Mouse (Mus musculus) bone marrow, adult 2 months (tissue): ENCODE results near the gene Capzb. TPM values are rescaled to one million over a fixed set of nuclear protein-coding genes. Genes with fewer than 3 reads are reported as not detected.

ENCODE experiments used
- H3K27ac ChIP-seq: fragments of 200-500 bp; 2 replicates; pipeline ENCODE4 v1.5.1; 2012; ENCODE audit warnings: low read depth, mild to moderate bottlenecking, control low read depth, inconsistent platforms, low read length; ENCODE audit not compliant: control insufficient read depth, poor library complexity, insufficient read depth
- H3K4me1 ChIP-seq: fragments of 200-500 bp; 2 replicates; pipeline ENCODE4 v1.6.1; 2011; ENCODE audit warnings: low read length; ENCODE audit not compliant: control insufficient read depth, insufficient read depth
- H3K4me3 ChIP-seq: fragments of 200-500 bp; replicated peaks from 2 replicates; pipeline ENCODE3; 2011; ENCODE audit warnings: mild to moderate bottlenecking, low read depth, low read length, control low read depth; ENCODE audit not compliant: control insufficient read depth
- CTCF ChIP-seq: fragments of 200-500 bp; IDR thresholded peaks from 2 replicates; pipeline ENCODE4 v1.5.1; 2011; ENCODE audit warnings: low read length, control low read depth; ENCODE audit not compliant: control insufficient read depth, insufficient read depth
- POLR2A ChIP-seq: fragments of 200-500 bp; IDR thresholded peaks from 2 replicates; pipeline ENCODE4 v1.6.1; 2011; ENCODE audit warnings: low read depth, mild to moderate bottlenecking, control low read depth, low read length, borderline replicate concordance; ENCODE audit not compliant: control insufficient read depth
- WGBS: fragments of 180-500 bp; shearing (Covaris S2); methylation state at CpG from one replicate; pipeline ENCODE4 v1.1.7; 2018; 5-methylcytosine and 5-hydroxymethylcytosine counted together
- polyA plus RNA-seq: library from polyadenylated mRNA; stranded (reverse); fragments of >200 nt; gene quantifications from 2 replicates; pipeline ENCODE4 v1.2.4, GENCODE M21; 2011; ENCODE audit warnings: low replicate concordance; ENCODE audit not compliant: missing spikeins, insufficient read depth, insufficient read length

Capzb gene
- polyA plus RNA-seq, 1 experiment, result 160 TPM

DNA sequence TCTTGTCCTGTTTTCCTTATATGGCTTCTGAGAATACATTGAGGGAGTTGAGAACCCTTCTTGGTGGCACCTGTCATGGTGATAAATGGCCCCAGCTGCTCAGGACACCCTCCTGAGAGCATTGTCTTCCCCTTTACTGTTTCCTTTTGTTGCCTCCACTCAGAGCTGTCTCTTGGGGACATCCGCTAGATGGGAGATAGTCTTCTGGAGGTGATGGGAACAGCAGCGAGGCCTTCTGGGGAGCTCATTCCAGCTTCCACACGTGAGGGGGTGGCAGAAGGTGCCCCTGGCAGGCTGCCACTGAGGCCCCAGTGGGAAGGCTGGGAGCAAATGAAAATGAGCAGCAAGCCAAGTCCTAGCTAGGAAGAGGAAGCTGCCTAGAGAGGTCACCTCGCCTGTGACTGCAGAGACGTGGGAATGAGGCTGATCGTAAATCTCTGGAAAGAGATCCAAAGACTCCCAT, 90.3 kb downstream of the Capzb start:
- 74% methylated on average over 6 of the region's 6 CpGs for WGBS

DNA sequence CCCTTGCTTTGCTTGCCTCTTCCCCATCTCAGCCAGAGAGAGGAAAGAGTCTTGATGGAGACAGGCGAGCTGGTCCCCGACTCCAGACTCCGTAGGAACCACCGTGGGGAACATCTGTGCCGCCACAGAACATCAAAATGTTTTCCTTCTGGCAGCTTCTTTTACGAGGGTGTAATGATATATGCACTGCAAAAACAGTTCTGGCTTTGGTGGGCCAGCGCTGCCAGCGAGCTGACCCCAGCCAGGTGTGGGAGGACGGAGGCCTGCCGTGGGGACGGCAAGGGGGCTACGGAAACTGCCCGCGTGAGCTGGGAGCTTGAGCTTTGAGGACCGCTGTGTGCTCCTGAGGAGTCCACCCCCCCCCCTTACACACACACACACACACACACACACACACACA, 92.2 kb downstream of the Capzb start:
- Histone ChIP-seq H3K4me1 (no peaks in the 10 kb centered on the region), H3K27ac (no peak overlapping the region), H3K4me3 (no peak overlapping the region)
- TF ChIP-seq CTCF (no peak), POLR2A (no peak)
- WGBS, result 94% methylated on average over 15 of the region's 15 CpGs

More for the DNA sequence above, 90.3 kb downstream of the Capzb start:
- H3K4me1 ChIP-seq, result no peaks in the 10 kb centered on the region
- H3K4me3 ChIP-seq, result no peak overlapping the region
- no peak overlapping the region for H3K27ac ChIP-seq
- no peak for TF ChIP-seq CTCF
- no peak for TF ChIP-seq POLR2A

GRCm38 (mm10) chr4:139286234-139286633, 93.5 kb downstream of the Capzb start:
- Histone ChIP-seq H3K4me3 (no peak overlapping the region), H3K27ac (no peak overlapping the region), H3K4me1 (no peaks in the 10 kb centered on the region)
- no peak for TF ChIP-seq POLR2A
- 83% methylated on average over 5 of the region's 5 CpGs for WGBS

DNA sequence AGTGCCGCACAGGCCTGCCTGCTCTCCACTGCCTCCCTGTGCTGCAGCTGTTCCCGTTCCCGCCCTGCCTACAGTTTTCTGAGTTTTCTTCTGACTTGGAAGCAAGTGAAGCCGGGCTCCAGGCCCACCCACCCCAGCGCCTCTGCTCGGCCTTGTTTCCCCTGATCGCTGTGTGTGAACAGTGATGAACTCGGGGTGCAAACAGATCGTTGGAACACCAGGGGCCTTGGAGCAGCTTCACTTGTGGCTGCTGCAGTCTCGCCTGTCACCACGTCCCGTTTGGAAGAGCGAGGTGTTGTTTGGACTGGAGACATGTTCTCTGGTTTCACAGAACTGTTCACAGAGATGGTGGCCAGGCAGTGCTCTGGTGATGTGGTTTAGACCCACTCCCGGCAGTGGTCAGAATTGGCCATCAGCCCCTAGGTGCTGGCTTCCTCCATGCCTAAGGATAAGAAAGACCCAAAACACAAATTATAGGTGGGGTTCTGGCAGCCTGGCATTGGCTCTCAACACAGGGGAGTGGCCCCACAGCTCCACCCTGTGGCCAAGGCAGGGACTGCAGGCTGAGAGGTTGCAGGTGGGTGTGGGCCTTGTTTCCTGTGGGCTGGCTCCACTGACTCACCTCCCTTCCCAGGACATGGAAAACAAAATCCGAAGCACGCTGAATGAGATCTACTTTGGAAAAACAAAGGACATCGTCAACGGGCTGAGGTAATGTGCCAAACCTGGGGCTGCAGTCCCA, 94.6 kb downstream of the Capzb start:
- H3K27ac ChIP-seq, result no peak overlapping the region
- no peak overlapping the region for H3K4me3 ChIP-seq
- no peaks in the 10 kb centered on the region for H3K4me1 ChIP-seq
- 79% methylated on average over 18 of the region's 18 CpGs for WGBS
- TF ChIP-seq POLR2A (0 out of 2 replicates have a peak, but pooled peaks have one; percentile 11), CTCF (peak; percentile 95)

GRCm38 (mm10) chr4:139289017-139289416, 96.3 kb downstream of the Capzb start:
- TF ChIP-seq CTCF (peak; percentile 84), POLR2A (no peak)
- Histone ChIP-seq H3K4me1 (no peaks in the 10 kb centered on the region), H3K27ac (no peak overlapping the region), H3K4me3 (no peak overlapping the region)
- 77% methylated on average over 10 of the region's 10 CpGs for WGBS

DNA sequence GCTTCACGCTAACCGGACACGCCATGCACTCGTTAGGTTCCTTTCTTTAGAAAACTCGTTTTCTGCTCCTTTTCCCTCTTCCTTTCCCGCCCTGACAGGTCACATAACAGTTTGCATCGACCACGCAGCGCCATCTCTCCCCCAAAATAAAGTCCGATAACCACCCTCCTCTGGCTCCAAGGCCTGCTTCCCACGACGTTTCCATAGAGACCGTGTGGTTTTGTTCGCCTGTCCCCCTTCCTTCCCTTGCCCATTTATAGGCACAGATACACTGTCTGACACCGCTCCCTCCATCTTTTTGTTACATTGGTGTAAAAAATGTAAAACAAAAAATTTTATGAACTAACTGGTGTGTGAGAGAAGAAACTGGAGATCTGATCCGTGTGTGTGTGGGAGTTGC, 98.4 kb downstream of the Capzb start:
- Histone ChIP-seq H3K4me1 (no peaks in the 10 kb centered on the region), H3K27ac (no peak overlapping the region), H3K4me3 (no peak overlapping the region)
- TF ChIP-seq CTCF (no peak), POLR2A (no peak)
- WGBS, result 79% methylated on average over 16 of the region's 16 CpGs

DNA sequence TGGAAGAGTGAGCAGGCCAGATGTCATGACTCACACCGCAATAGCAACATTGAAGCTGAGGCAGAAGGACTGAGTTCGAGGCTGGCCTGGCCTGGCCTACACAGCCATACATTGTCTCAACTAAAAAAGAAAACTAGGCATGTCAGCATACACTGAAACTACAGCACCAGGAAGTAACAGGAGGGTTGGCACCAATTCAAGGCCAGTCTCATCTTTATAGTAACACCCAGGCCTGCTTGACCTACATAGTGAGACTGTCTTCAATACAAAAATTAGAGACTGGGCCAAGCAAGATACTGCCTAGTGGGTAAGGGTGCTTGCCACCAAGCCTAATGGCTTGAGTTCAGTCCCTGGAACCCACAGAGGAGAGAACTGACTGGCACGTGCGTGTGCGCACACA, 99.3 kb downstream of the Capzb start:
- TF ChIP-seq POLR2A (no peak), CTCF (no peak)
- WGBS, result 91% methylated on average over 5 of the region's 5 CpGs
- Histone ChIP-seq H3K4me3 (no peak overlapping the region), H3K27ac (no peak overlapping the region), H3K4me1 (no peaks in the 10 kb centered on the region)

DNA sequence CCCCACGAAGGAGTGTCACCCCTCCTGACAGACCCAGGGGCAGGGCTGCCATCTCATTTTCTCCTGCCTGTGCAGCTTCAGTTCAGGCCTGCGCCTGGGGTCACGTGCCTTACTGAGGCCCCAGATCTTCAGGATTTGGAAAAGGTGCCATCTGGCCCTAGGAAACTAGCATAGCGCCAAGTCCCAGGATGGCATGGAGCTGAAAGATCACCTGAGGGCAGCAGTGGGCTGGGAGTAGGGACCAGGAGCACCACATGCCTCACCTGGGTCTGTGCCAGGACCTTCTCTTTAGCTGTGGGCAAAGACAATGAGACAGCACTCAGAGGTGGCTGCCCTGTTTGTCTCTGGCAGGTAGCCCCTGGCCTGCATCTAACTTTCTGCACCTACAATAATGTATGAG, 104.9 kb downstream of the Capzb start:
- 76% methylated on average over 4 of the region's 4 CpGs for WGBS
- no peak overlapping the region for H3K27ac ChIP-seq
- H3K4me3 ChIP-seq, result no peak overlapping the region
- TF ChIP-seq POLR2A (no peak), CTCF (no peak)
- H3K4me1 ChIP-seq, result no peaks in the 10 kb centered on the region

- Histone ChIP-seq H3K4me1 (no peaks in the 10 kb centered on the region), H3K4me3 (no peak overlapping the region), H3K27ac (no peak overlapping the region)
- no peak for TF ChIP-seq POLR2A
- TF ChIP-seq CTCF, result no peak
- 86% methylated on average over 12 of the region's 12 CpGs for WGBS
Measured at GRCm38 (mm10) chr4:139298671-139299366, 106.1 kb downstream of the Capzb start.
